ENCODE assay signal across 16 mouse cellular contexts in the genomic region with DNA sequence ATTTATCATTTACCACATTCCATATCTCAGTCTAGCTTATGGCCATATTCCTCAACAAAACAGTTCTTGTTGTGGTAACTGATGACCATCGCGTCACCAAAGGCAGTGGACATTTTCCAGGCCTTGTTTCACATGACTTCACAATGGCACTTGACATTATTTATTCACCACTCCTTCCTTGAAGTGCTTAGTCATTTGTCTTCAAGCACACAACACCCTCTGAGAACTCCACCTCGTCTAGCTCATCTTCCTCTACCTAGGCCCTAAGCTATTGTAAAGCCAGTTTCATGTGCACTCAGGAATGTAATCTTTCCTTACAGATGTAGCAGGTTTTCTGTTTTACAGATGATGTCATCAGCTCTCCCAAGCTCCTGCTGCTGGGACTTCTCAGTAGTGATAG.
"Had no signal": no experiment of that assay in that cellular context is flagged by ENCODE, and none has a peak within 500 bp of the region (broad histone marks: within the 10 kb centered on the region; RNA-seq: fewer than 3 reads in every experiment).

No protein-coding gene starts in this region.

- H3K9ac ChIP-seq: liver, embryonic 13.5 days; liver, embryonic 15.5 days; liver, postnatal 0 days; lung, embryonic 15.5 days; midbrain, embryonic 13.5 days; midbrain, embryonic 15.5 days; neural tube, embryonic 12.5 days; stomach, embryonic 15.5 days had no signal

- H3K9me3 ChIP-seq: liver, embryonic 13.5 days; liver, embryonic 15.5 days; lung, embryonic 15.5 days; megakaryocyte, embryonic 14.5 days; midbrain, embryonic 13.5 days; midbrain, embryonic 15.5 days; neural tube, embryonic 12.5 days; stomach, embryonic 15.5 days had no signal

- H3K4me3 ChIP-seq: liver, embryonic 13.5 days; liver, embryonic 15.5 days; lung, embryonic 15.5 days; megakaryocyte, embryonic 14.5 days; midbrain, embryonic 13.5 days; midbrain, embryonic 15.5 days; neural tube, embryonic 12.5 days; stomach, embryonic 15.5 days had no signal

- DNase-seq: liver, embryonic 13.5 days; liver, postnatal 0 days; right cerebral cortex, postnatal 14 days; thymus, adult 18-20 months; thymus, postnatal 14 days; thymus, postnatal 36 days had no signal

- H3K36me3 ChIP-seq: liver, embryonic 13.5 days; liver, embryonic 15.5 days; lung, embryonic 15.5 days; midbrain, embryonic 13.5 days; midbrain, embryonic 15.5 days; neural tube, embryonic 12.5 days; stomach, embryonic 15.5 days had no signal

- H3K4me2 ChIP-seq: liver, embryonic 11.5 days; liver, embryonic 13.5 days; liver, embryonic 15.5 days; lung, embryonic 15.5 days; midbrain, embryonic 11.5 days; midbrain, embryonic 13.5 days; midbrain, embryonic 15.5 days; neural tube, embryonic 12.5 days; stomach, embryonic 15.5 days had no signal

- ATAC-seq: liver, postnatal 0 days; midbrain, embryonic 13.5 days; midbrain, embryonic 15.5 days had no signal

- H3K27ac ChIP-seq: liver, embryonic 13.5 days; liver, embryonic 15.5 days; lung, embryonic 15.5 days; macrophage; midbrain, embryonic 13.5 days; midbrain, embryonic 15.5 days; neural tube, embryonic 12.5 days; stomach, embryonic 15.5 days had no signal

- H3K4me1 ChIP-seq: stomach, embryonic 15.5 days had no signal

- H3K27me3 ChIP-seq: liver, embryonic 13.5 days; liver, embryonic 15.5 days; lung, embryonic 15.5 days; megakaryocyte, embryonic 14.5 days; midbrain, embryonic 13.5 days; midbrain, embryonic 15.5 days; neural tube, embryonic 12.5 days; stomach, embryonic 15.5 days had no signal
